Mouse (Mus musculus): ENCODE measurements around the gene Cpne4. TPM values are rescaled to one million over a fixed set of nuclear protein-coding genes. Genes with fewer than 3 reads are reported as not detected.

Gene Cpne4
- polyA plus RNA-seq, 1 experiment = 0.15 TPM

- no peaks in the 10 kb centered on the region for H3K4me1 ChIP-seq (replicated peaks; ENCODE audit: control insufficient read depth, insufficient read depth, low read length)
- H3K27me3 ChIP-seq (ENCODE audit: control insufficient read depth, insufficient read depth, low read length) = no peaks in the 10 kb centered on the region
- TF ChIP-seq CTCF (IDR thresholded peaks at IDR 0.05; ENCODE audit: borderline replicate concordance, control insufficient read depth, extremely low read depth, insufficient read depth, low read length, poor library complexity) = no peak
- no peaks in the 10 kb centered on the region for H3K36me3 ChIP-seq (ENCODE audit: control insufficient read depth, insufficient read depth, low read length)
- no peak overlapping the region for H3K27ac ChIP-seq (ENCODE audit: control insufficient read depth, insufficient read depth, low read length)
- DNase-seq = no peak
- 89% methylated on average over 5 of the region's 5 CpGs for WGBS
- no peak overlapping the region for H3K4me3 ChIP-seq (ENCODE audit: control insufficient read depth, insufficient read depth, low read length)
Observed at GRCm38 (mm10) chr9:104777780-104778179, 230.7 kb downstream of the Cpne4 start.

GRCm38 (mm10) chr9:104796601-104797000, 249.5 kb downstream of the Cpne4 start:
- Histone ChIP-seq H3K36me3 (ENCODE audit: control insufficient read depth, insufficient read depth, low read length) (no peaks in the 10 kb centered on the region), H3K4me3 (ENCODE audit: control insufficient read depth, insufficient read depth, low read length) (no peak overlapping the region), H3K27ac (ENCODE audit: control insufficient read depth, insufficient read depth, low read length) (no peak overlapping the region), H3K4me1 (replicated peaks; ENCODE audit: control insufficient read depth, insufficient read depth, low read length) (no peaks in the 10 kb centered on the region), H3K27me3 (ENCODE audit: control insufficient read depth, insufficient read depth, low read length) (no peaks in the 10 kb centered on the region)
- 49% methylated on average over 2 of the region's 2 CpGs for WGBS
- TF ChIP-seq POLR2A (IDR thresholded peaks at IDR 0.05; ENCODE audit: control insufficient read depth, extremely low read depth, insufficient read depth, low read length, poor library complexity) (no peak), CTCF (IDR thresholded peaks at IDR 0.05; ENCODE audit: borderline replicate concordance, control insufficient read depth, extremely low read depth, insufficient read depth, low read length, poor library complexity) (no peak)
- DNase-seq = no peak

- TF ChIP-seq POLR2A (IDR thresholded peaks at IDR 0.05; ENCODE audit: control insufficient read depth, extremely low read depth, insufficient read depth, low read length, poor library complexity) (no peak), CTCF (IDR thresholded peaks at IDR 0.05; ENCODE audit: borderline replicate concordance, control insufficient read depth, extremely low read depth, insufficient read depth, low read length, poor library complexity) (no peak)
- no peak for DNase-seq
- no peak overlapping the region for H3K27ac ChIP-seq (ENCODE audit: control insufficient read depth, insufficient read depth, low read length)
- no peaks in the 10 kb centered on the region for H3K36me3 ChIP-seq (ENCODE audit: control insufficient read depth, insufficient read depth, low read length)
- 76% methylated on average over 4 of the region's 4 CpGs for WGBS
- no peaks in the 10 kb centered on the region for H3K4me1 ChIP-seq (replicated peaks; ENCODE audit: control insufficient read depth, insufficient read depth, low read length)
- no peaks in the 10 kb centered on the region for H3K27me3 ChIP-seq (ENCODE audit: control insufficient read depth, insufficient read depth, low read length)
- H3K4me3 ChIP-seq (ENCODE audit: control insufficient read depth, insufficient read depth, low read length) = no peak overlapping the region
Observed at GRCm38 (mm10) chr9:104804776-104805175, 257.7 kb downstream of the Cpne4 start.

GRCm38 (mm10) chr9:104814681-104815080, 267.6 kb downstream of the Cpne4 start:
- H3K4me1 ChIP-seq (replicated peaks; ENCODE audit: control insufficient read depth, insufficient read depth, low read length) = no peaks in the 10 kb centered on the region
- no peak for DNase-seq
- TF ChIP-seq POLR2A (IDR thresholded peaks at IDR 0.05; ENCODE audit: control insufficient read depth, extremely low read depth, insufficient read depth, low read length, poor library complexity) = no peak
- TF ChIP-seq CTCF (IDR thresholded peaks at IDR 0.05; ENCODE audit: borderline replicate concordance, control insufficient read depth, extremely low read depth, insufficient read depth, low read length, poor library complexity) = no peak
- H3K27me3 ChIP-seq (ENCODE audit: control insufficient read depth, insufficient read depth, low read length) = no peaks in the 10 kb centered on the region
- no peak overlapping the region for H3K4me3 ChIP-seq (ENCODE audit: control insufficient read depth, insufficient read depth, low read length)
- no peak overlapping the region for H3K27ac ChIP-seq (ENCODE audit: control insufficient read depth, insufficient read depth, low read length)
- no peaks in the 10 kb centered on the region for H3K36me3 ChIP-seq (ENCODE audit: control insufficient read depth, insufficient read depth, low read length)
- 47% methylated on average over 2 of the region's 2 CpGs for WGBS

- TF ChIP-seq POLR2A (IDR thresholded peaks at IDR 0.05; ENCODE audit: control insufficient read depth, extremely low read depth, insufficient read depth, low read length, poor library complexity) (no peak), CTCF (IDR thresholded peaks at IDR 0.05; ENCODE audit: borderline replicate concordance, control insufficient read depth, extremely low read depth, insufficient read depth, low read length, poor library complexity) (no peak)
- WGBS = 68% methylated on average over 3 of the region's 3 CpGs
- Histone ChIP-seq H3K27ac (ENCODE audit: control insufficient read depth, insufficient read depth, low read length) (no peak overlapping the region), H3K4me1 (replicated peaks; ENCODE audit: control insufficient read depth, insufficient read depth, low read length) (no peaks in the 10 kb centered on the region), H3K36me3 (ENCODE audit: control insufficient read depth, insufficient read depth, low read length) (no peaks in the 10 kb centered on the region), H3K4me3 (ENCODE audit: control insufficient read depth, insufficient read depth, low read length) (no peak overlapping the region), H3K27me3 (ENCODE audit: control insufficient read depth, insufficient read depth, low read length) (no peaks in the 10 kb centered on the region)
- DNase-seq = no peak
Observed at GRCm38 (mm10) chr9:104828646-104829045, 281.6 kb downstream of the Cpne4 start.

GRCm38 (mm10) chr9:104832934-104833539, 286.0 kb downstream of the Cpne4 start:
- H3K4me1 ChIP-seq (replicated peaks; ENCODE audit: control insufficient read depth, insufficient read depth, low read length) = no peaks in the 10 kb centered on the region
- no peak overlapping the region for H3K27ac ChIP-seq (ENCODE audit: control insufficient read depth, insufficient read depth, low read length)
- H3K4me3 ChIP-seq (ENCODE audit: control insufficient read depth, insufficient read depth, low read length) = no peak overlapping the region
- no peaks in the 10 kb centered on the region for H3K36me3 ChIP-seq (ENCODE audit: control insufficient read depth, insufficient read depth, low read length)
- 92% methylated on average over 5 of the region's 5 CpGs for WGBS
- TF ChIP-seq POLR2A (IDR thresholded peaks at IDR 0.05; ENCODE audit: control insufficient read depth, extremely low read depth, insufficient read depth, low read length, poor library complexity) = no peak
- TF ChIP-seq CTCF (IDR thresholded peaks at IDR 0.05; ENCODE audit: borderline replicate concordance, control insufficient read depth, extremely low read depth, insufficient read depth, low read length, poor library complexity) = no peak
- H3K27me3 ChIP-seq (ENCODE audit: control insufficient read depth, insufficient read depth, low read length) = no peaks in the 10 kb centered on the region
- DNase-seq = no peak

- Histone ChIP-seq H3K4me3 (ENCODE audit: control insufficient read depth, insufficient read depth, low read length) (no peak overlapping the region), H3K4me1 (replicated peaks; ENCODE audit: control insufficient read depth, insufficient read depth, low read length) (no peaks in the 10 kb centered on the region), H3K36me3 (ENCODE audit: control insufficient read depth, insufficient read depth, low read length) (no peaks in the 10 kb centered on the region), H3K27me3 (ENCODE audit: control insufficient read depth, insufficient read depth, low read length) (no peaks in the 10 kb centered on the region), H3K27ac (ENCODE audit: control insufficient read depth, insufficient read depth, low read length) (no peak overlapping the region)
- no peak for DNase-seq
- no peak for TF ChIP-seq CTCF (IDR thresholded peaks at IDR 0.05; ENCODE audit: borderline replicate concordance, control insufficient read depth, extremely low read depth, insufficient read depth, low read length, poor library complexity)
- no peak for TF ChIP-seq POLR2A (IDR thresholded peaks at IDR 0.05; ENCODE audit: control insufficient read depth, extremely low read depth, insufficient read depth, low read length, poor library complexity)
- 82% methylated on average over 1 of the region's 1 CpGs for WGBS
Observed at GRCm38 (mm10) chr9:104837931-104838330, 290.8 kb downstream of the Cpne4 start.

Measured in thymus, adult 2 months (tissue).